Mouse (Mus musculus): Measurements from ENCODE around the gene Cenpm. TPM values are rescaled to one million over a fixed set of nuclear protein-coding genes. Genes with fewer than 3 reads are reported as not detected.

Gene Cenpm
- polyA plus RNA-seq, 1 experiment = 32.0 TPM

- Histone ChIP-seq H3K4me3 (replicated peaks) (no peak overlapping the region), H3K4me1 (peaks cover 27% of the 10 kb centered on the region), H3K36me3 (replicated peaks; ENCODE audit: low read length) (peaks cover 48% of the 10 kb centered on the region), H3K9me3 (no peaks in the 10 kb centered on the region), H3K27me3 (replicated peaks) (peaks cover 49% of the 10 kb centered on the region)
- no peak for TF ChIP-seq FLI1 (IDR thresholded peaks at IDR 0.05; ENCODE audit: low read length)
- TF ChIP-seq GATA1 (IDR thresholded peaks at IDR 0.05; ENCODE audit: borderline replicate concordance, low read length) = no peak
Measured at GRCm38 (mm10) chr15:82209295-82210050, 35.1 kb downstream of the Cenpm start.

- Histone ChIP-seq H3K4me3 (replicated peaks) (no peak overlapping the region), H3K4me1 (peaks cover 27% of the 10 kb centered on the region), H3K9me3 (no peaks in the 10 kb centered on the region), H3K27me3 (replicated peaks) (peaks cover 41% of the 10 kb centered on the region), H3K36me3 (replicated peaks; ENCODE audit: low read length) (peaks cover 60% of the 10 kb centered on the region)
- TF ChIP-seq FLI1 (IDR thresholded peaks at IDR 0.05; ENCODE audit: low read length) = no peak
- no peak for TF ChIP-seq GATA1 (IDR thresholded peaks at IDR 0.05; ENCODE audit: borderline replicate concordance, low read length)
Measured at GRCm38 (mm10) chr15:82208307-82208706, 36.2 kb downstream of the Cenpm start.

DNA sequence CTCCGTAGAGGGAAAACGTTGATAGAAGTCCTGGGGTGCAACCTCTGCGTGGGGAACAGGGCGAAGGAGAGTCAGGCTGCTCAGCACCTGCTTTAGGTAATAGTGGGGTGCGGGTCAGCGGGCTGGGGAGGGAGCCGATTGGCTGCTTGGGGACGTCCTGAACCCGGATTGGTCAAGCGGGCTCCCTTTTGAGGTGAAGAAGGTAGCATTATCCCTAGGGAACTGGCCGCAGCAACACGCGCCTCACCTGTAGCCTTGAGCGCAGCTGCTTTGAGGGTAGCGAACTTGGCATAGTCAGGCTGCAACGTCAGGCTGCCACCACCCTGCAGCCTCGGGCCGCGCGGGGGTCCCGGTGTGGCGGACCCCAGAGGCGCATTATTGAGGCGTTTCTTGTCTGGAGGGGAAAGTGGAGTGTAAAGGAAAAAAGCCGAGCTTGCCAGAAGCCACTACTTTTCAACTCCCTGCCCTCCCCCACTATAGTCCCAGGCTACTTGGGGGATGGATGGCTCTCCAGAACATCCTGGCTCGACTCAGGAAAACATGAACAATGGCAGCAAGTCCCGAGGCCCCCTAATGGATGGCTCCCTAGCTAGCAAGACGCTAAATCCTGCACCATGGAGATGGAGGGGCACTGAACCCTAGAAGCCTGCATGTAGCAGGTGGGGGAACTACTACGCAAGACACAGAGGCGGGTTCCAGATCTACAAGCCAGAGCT, 36.9 kb downstream of the Cenpm start:
- peaks cover 34% of the 10 kb centered on the region for H3K27me3 ChIP-seq (replicated peaks)
- TF ChIP-seq FLI1 (IDR thresholded peaks at IDR 0.05; ENCODE audit: low read length) = no peak
- no peak for TF ChIP-seq GATA1 (IDR thresholded peaks at IDR 0.05; ENCODE audit: borderline replicate concordance, low read length)
- H3K4me3 ChIP-seq (replicated peaks) = no peak overlapping the region
- peaks cover 66% of the 10 kb centered on the region for H3K36me3 ChIP-seq (replicated peaks; ENCODE audit: low read length)
- H3K9me3 ChIP-seq = no peaks in the 10 kb centered on the region
- peaks cover 26% of the 10 kb centered on the region for H3K4me1 ChIP-seq

- TF ChIP-seq GATA1 (IDR thresholded peaks at IDR 0.05; ENCODE audit: borderline replicate concordance, low read length) (no peak), FLI1 (IDR thresholded peaks at IDR 0.05; ENCODE audit: low read length) (no peak)
- no peaks in the 10 kb centered on the region for H3K9me3 ChIP-seq
- H3K4me1 ChIP-seq = peaks cover 20% of the 10 kb centered on the region
- H3K36me3 ChIP-seq (replicated peaks; ENCODE audit: low read length) = peaks cover 72% of the 10 kb centered on the region
- H3K27me3 ChIP-seq (replicated peaks) = peaks cover 28% of the 10 kb centered on the region
- no peak overlapping the region for H3K4me3 ChIP-seq (replicated peaks)
Measured at GRCm38 (mm10) chr15:82207105-82207459, 37.5 kb downstream of the Cenpm start.

- TF ChIP-seq GATA1 (IDR thresholded peaks at IDR 0.05; ENCODE audit: borderline replicate concordance, low read length) (no peak), FLI1 (IDR thresholded peaks at IDR 0.05; ENCODE audit: low read length) (no peak)
- peaks cover 15% of the 10 kb centered on the region for H3K4me1 ChIP-seq
- peaks cover 23% of the 10 kb centered on the region for H3K27me3 ChIP-seq (replicated peaks)
- no peak overlapping the region for H3K4me3 ChIP-seq (replicated peaks)
- no peaks in the 10 kb centered on the region for H3K9me3 ChIP-seq
- H3K36me3 ChIP-seq (replicated peaks; ENCODE audit: low read length) = peaks cover 78% of the 10 kb centered on the region
Measured at GRCm38 (mm10) chr15:82206365-82207104, 38.0 kb downstream of the Cenpm start.

DNA sequence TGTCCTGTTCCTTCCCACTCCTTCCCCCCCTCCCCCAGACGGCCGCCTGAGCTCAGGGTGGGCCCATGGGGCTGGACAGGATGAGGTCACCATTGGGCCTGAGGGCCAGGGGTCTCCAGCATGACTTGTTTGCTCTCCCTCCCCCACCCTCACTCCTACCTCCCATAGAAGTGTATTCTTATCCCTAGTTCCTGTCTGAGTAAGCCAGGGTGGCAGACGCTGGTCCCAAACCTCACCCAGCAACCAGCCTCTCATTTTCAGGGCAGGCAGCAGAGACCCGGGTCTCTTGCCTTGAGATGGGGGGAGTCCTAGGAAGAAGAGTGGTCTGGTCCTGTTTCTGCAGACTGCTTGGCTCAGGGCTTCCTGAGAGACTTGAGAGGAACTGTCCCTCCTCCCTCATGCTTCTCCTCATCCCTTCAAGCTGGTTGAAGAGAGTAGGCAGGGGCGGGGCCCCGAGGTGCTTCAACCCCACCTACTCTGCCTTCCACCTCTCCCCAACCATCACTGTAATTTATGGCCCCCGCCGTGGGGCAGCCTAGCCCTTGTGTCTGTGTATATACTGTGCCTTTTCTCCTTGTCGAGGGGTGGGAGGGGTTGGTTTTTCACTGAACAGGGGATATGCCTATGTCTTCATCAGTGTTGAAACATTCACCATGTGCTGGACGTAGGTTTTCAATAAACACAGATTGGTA, 39.7 kb downstream of the Cenpm start:
- no peaks in the 10 kb centered on the region for H3K9me3 ChIP-seq
- peaks cover 5% of the 10 kb centered on the region; the same call in 1 of the 2 replicates for H3K4me1 ChIP-seq
- peaks cover 93% of the 10 kb centered on the region for H3K36me3 ChIP-seq (replicated peaks; ENCODE audit: low read length)
- TF ChIP-seq FLI1 (IDR thresholded peaks at IDR 0.05; ENCODE audit: low read length) = no peak
- TF ChIP-seq GATA1 (IDR thresholded peaks at IDR 0.05; ENCODE audit: borderline replicate concordance, low read length) = no peak
- H3K27me3 ChIP-seq (replicated peaks) = peaks cover 6% of the 10 kb centered on the region
- no peak overlapping the region for H3K4me3 ChIP-seq (replicated peaks)

DNA sequence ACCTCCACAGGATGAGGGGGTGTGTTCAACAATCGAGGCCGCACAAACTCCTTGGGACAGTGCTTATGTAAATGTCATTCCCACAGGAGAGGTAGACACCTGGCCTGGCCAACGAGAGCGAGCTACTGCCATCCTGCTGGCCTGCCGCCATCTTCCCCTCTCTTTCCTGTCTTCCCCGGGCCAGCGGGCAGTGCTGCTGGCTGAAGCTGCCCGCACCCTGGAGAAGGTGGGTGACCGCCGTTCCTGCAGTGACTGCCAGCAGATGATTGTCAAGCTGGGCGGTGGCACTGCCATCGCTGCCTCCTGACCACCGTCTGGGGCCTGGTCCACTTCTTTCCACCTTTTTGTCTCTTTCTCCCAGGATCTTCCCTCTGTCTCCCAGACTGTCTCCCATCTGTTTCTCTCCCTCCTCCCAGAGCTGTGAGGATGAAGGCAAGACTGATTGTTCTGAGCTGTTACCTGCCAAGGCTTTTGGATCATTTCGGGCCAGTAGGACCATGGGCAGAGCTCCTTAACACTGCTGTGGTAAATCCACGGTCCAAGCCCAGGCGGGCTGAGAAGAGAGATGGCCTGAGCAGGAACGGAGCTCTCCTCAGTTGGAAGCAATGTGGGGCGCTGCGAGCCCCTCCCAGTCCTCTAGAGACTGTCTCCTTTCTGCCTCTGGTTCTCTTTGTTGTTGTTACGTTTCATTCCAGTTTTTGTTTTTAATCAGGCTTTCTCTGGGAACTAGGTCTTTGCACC, 40.8 kb downstream of the Cenpm start:
- H3K4me3 ChIP-seq (replicated peaks) = no peak overlapping the region
- TF ChIP-seq GATA1 (IDR thresholded peaks at IDR 0.05; ENCODE audit: borderline replicate concordance, low read length) (no peak), FLI1 (IDR thresholded peaks at IDR 0.05; ENCODE audit: low read length) (no peak)
- H3K27me3 ChIP-seq (replicated peaks) = no peaks in the 10 kb centered on the region
- H3K36me3 ChIP-seq (replicated peaks; ENCODE audit: low read length) = peaks cover 97% of the 10 kb centered on the region
- H3K4me1 ChIP-seq = peaks cover 12% of the 10 kb centered on the region
- no peaks in the 10 kb centered on the region for H3K9me3 ChIP-seq

GRCm38 (mm10) chr15:82203090-82203489, 41.5 kb downstream of the Cenpm start:
- H3K4me3 ChIP-seq (replicated peaks) = no peak overlapping the region
- no peaks in the 10 kb centered on the region for H3K27me3 ChIP-seq (replicated peaks)
- H3K36me3 ChIP-seq (replicated peaks; ENCODE audit: low read length) = peaks cover 100% of the 10 kb centered on the region
- H3K9me3 ChIP-seq = no peaks in the 10 kb centered on the region
- H3K4me1 ChIP-seq = peaks cover 19% of the 10 kb centered on the region
- TF ChIP-seq FLI1 (IDR thresholded peaks at IDR 0.05; ENCODE audit: low read length) = no peak
- TF ChIP-seq GATA1 (IDR thresholded peaks at IDR 0.05; ENCODE audit: borderline replicate concordance, low read length) = no peak

- Histone ChIP-seq H3K27me3 (replicated peaks) (no peaks in the 10 kb centered on the region), H3K9me3 (no peaks in the 10 kb centered on the region), H3K4me1 (peaks cover 29% of the 10 kb centered on the region), H3K36me3 (replicated peaks; ENCODE audit: low read length) (peaks cover 100% of the 10 kb centered on the region), H3K4me3 (replicated peaks) (no peak overlapping the region)
- TF ChIP-seq FLI1 (IDR thresholded peaks at IDR 0.05; ENCODE audit: low read length) (no peak), GATA1 (IDR thresholded peaks at IDR 0.05; ENCODE audit: borderline replicate concordance, low read length) (no peak)
Measured at GRCm38 (mm10) chr15:82202086-82202485, 42.5 kb downstream of the Cenpm start.
